Mouse (Mus musculus) testis, adult 2 months (tissue): ENCODE results near the gene Sit1.

Source experiments
- CTCF ChIP-seq: fragments of 200-500 bp; IDR thresholded peaks from 2 replicates; pipeline ENCODE4 v1.5.1; 2012; ENCODE audit warnings: low read depth, mild to moderate bottlenecking, inconsistent platforms, low read length, moderate library complexity; ENCODE audit not compliant: control insufficient read depth, insufficient read depth, insufficient replicate concordance
- POLR2A ChIP-seq: fragments of 200-500 bp; IDR thresholded peaks from 2 replicates; pipeline ENCODE4 v1.6.1; 2012; ENCODE audit warnings: low read depth, mild to moderate bottlenecking, inconsistent platforms, low read length, moderate library complexity; ENCODE audit not compliant: control insufficient read depth

DNA sequence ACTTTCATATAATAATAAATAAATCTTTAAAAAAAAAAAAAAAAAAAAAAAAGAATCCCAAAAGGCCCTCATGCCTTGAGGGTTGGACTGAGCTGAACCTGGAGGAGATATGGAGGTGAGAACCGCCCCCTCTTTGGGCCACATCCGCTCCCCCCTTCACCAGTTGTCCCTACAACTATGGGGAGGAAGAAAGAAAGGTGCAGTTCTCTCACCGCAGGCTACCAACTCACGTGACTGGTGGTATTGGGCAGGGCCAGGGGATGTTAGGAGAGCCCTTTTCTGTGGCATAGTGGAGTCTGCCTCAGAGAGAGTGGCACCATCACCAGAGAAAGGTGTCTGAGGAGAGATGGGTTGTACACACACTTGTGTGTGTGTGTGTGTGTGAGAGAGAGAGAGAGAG is 27.1 kb downstream of the Sit1 start:
- TF ChIP-seq POLR2A (no peak), CTCF (no peak)
